Mouse (Mus musculus) heart, embryonic 11.5 days (tissue): ENCODE results near the gene Efna3. TPM values are rescaled to one million over a fixed set of nuclear protein-coding genes. Genes with fewer than 3 reads are reported as not detected.

Experiments
- ATAC-seq: fragments of 200-750 bp; cut with Nextera tagmentation; replicated peaks from 2 replicates; pipeline ENCODE4 v1.8.0; 2017; ENCODE audit warnings: moderate library complexity; ENCODE audit not compliant: insufficient number of reproducible peaks, low FRiP score, low TSS enrichment
- H3K27ac ChIP-seq: fragments of 300-500 bp; sonication (generic); 2 replicates; pipeline ENCODE4 v1.5.1; 2014; ENCODE audit warnings: mild to moderate bottlenecking, low read depth, low read length
- H3K27me3 ChIP-seq: fragments of 300-500 bp; sonication (generic); 2 replicates; pipeline ENCODE4 v1.6.1; 2014; ENCODE audit warnings: mild to moderate bottlenecking, low read length, mixed read lengths; ENCODE audit not compliant: control insufficient read depth, insufficient read depth
- H3K36me3 ChIP-seq: fragments of 300-500 bp; sonication (generic); 2 replicates; pipeline ENCODE4 v1.6.1; 2014; ENCODE audit warnings: mild to moderate bottlenecking, low read length, moderate library complexity, mixed read lengths; ENCODE audit not compliant: control insufficient read depth, insufficient read depth
- H3K4me1 ChIP-seq: fragments of 300-500 bp; sonication (generic); 2 replicates; pipeline ENCODE4 v1.6.1; 2014; ENCODE audit warnings: low read length; ENCODE audit not compliant: control insufficient read depth, insufficient read depth
- H3K4me2 ChIP-seq: fragments of 300-500 bp; sonication (generic); 2 replicates; pipeline ENCODE4 v1.6.1; 2014; ENCODE audit warnings: mild to moderate bottlenecking, moderate library complexity
- H3K4me3 ChIP-seq: fragments of 300-500 bp; sonication (generic); 2 replicates; pipeline ENCODE4 v1.5.1; 2014; ENCODE audit warnings: low read depth, low read length
- H3K9ac ChIP-seq: fragments of 300-500 bp; sonication (generic); 2 replicates; pipeline ENCODE4 v1.6.1; 2014; ENCODE audit warnings: mild to moderate bottlenecking, low read depth, low read length, moderate library complexity
- H3K9me3 ChIP-seq: fragments of 300-500 bp; sonication (generic); replicated peaks from 2 replicates; pipeline ENCODE4 v1.6.1; 2016; ENCODE audit warnings: low read length; ENCODE audit not compliant: control insufficient read depth
- WGBS: fragments of 180-500 bp; shearing (Covaris S2); extraction: QIAGEN DNeasy Blood & Tissue Kit; methylation state at CpG from one replicate; pipeline ENCODE4 v1.1.7; 2014; ENCODE audit not compliant: insufficient replicate concordance; 5-methylcytosine and 5-hydroxymethylcytosine counted together
- polyA plus RNA-seq: library from polyadenylated mRNA; unstranded; fragments of >200 nt; fragmentation: Nextera tagmentation; extraction: Ambion mirVana; gene quantifications from 2 replicates; pipeline ENCODE4 v1.2.1, GENCODE M21; 2014

The Efna3 gene
- polyA plus RNA-seq, 1 experiment from 2014 or later = 1.9 TPM

DNA sequence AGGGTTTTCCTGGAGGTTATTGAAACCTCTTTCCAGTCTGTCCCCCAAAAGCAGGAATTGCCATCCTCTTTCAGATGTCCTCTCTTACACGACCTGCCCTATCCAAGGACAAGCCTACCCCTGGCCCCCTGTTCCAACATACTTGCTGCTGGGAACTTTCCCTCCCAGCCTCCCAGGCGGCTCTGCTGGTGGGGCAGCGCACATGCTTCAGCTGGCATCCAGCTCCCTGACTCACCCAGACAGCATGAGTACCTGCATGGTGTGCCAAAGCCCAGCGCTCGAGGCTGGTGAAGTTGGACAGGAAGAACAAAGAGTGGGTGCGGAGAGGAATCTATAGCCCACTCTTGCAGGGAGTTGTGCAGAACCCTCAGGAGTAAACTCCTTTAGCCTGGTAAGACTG lies 51.9 kb downstream of the Efna3 start:
- no peak for ATAC-seq
- 66% methylated on average over 6 of the region's 6 CpGs for WGBS

GRCm38 (mm10) chr3:89270051-89270755 lies 52.6 kb downstream of the Efna3 start, which contains the start of gene Slc50a1:
TSS of gene Slc50a1 (minus strand) at chr3:89270570.
- H3K9me3 ChIP-seq = no peaks in the 10 kb centered on the region
- peak within 1 kb of the TSS; percentile 81 for H3K9ac ChIP-seq
- peak within 1 kb of the TSS; percentile 75 for H3K27ac ChIP-seq
- H3K4me2 ChIP-seq = peak within 1 kb of the TSS; percentile 89
- 3% methylated on average over 39 of the region's 39 CpGs for WGBS
- H3K4me3 ChIP-seq = peak within 1 kb of the TSS; percentile 67
- no peaks in the 10 kb centered on the region for H3K27me3 ChIP-seq
- H3K36me3 ChIP-seq = peaks cover 7% of the 10 kb centered on the region; the same call in 1 of the 2 replicates
- ATAC-seq = peak; percentile 61
- H3K4me1 ChIP-seq = peaks cover 34% of the 10 kb centered on the region

More for the DNA sequence above, 51.9 kb downstream of the Efna3 start:
- H3K9ac ChIP-seq = peak overlapping the region; percentile 81
- peak overlapping the region; percentile 67; the same call in 1 of the 2 replicates for H3K4me3 ChIP-seq
- peaks cover 9% of the 10 kb centered on the region for H3K36me3 ChIP-seq
- H3K4me1 ChIP-seq = peaks cover 34% of the 10 kb centered on the region
- peak overlapping the region; percentile 75 for H3K27ac ChIP-seq
- peak overlapping the region; percentile 89 for H3K4me2 ChIP-seq
- no peaks in the 10 kb centered on the region for H3K27me3 ChIP-seq
- H3K9me3 ChIP-seq = no peaks in the 10 kb centered on the region

GRCm38 (mm10) chr3:89268916-89269315 lies 53.8 kb downstream of the Efna3 start:
- Histone ChIP-seq H3K4me3 (no peak overlapping the region), H3K36me3 (peaks cover 4% of the 10 kb centered on the region; the same call in 1 of the 2 replicates), H3K27me3 (no peaks in the 10 kb centered on the region), H3K4me2 (peak overlapping the region; percentile 89), H3K27ac (no peak overlapping the region), H3K9ac (no peak overlapping the region; the same call in 1 of the 2 replicates), H3K4me1 (peaks cover 34% of the 10 kb centered on the region), H3K9me3 (no peaks in the 10 kb centered on the region)
- WGBS = 50% methylated on average over 8 of the region's 8 CpGs
- no peak for ATAC-seq

GRCm38 (mm10) chr3:89266439-89266893 lies 56.3 kb downstream of the Efna3 start:
- peak overlapping the region; percentile 73 for H3K27ac ChIP-seq
- peaks cover 34% of the 10 kb centered on the region for H3K4me1 ChIP-seq
- peak; percentile 72 for ATAC-seq
- no peaks in the 10 kb centered on the region for H3K9me3 ChIP-seq
- H3K4me3 ChIP-seq = peak overlapping the region; percentile 86
- under 1% methylated on average over 20 of the region's 20 CpGs for WGBS
- no peaks in the 10 kb centered on the region for H3K27me3 ChIP-seq
- H3K9ac ChIP-seq = peak overlapping the region; percentile 92
- H3K36me3 ChIP-seq = no peaks in the 10 kb centered on the region
- peak overlapping the region; percentile 96 for H3K4me2 ChIP-seq

Other genes starting within 250 kb of the Efna3 start
- 7.9 TPM in 2 replicates for gene Rusc1, start 229.7 kb downstream of the Efna3 start, polyA plus RNA-seq
- not detected in 2 replicates for gene Gm43738, start 221.9 kb downstream of the Efna3 start, polyA plus RNA-seq
- gene Fdps, start 221.0 kb downstream of the Efna3 start, polyA plus RNA-seq = 165 and 178 TPM in 2 replicates
- 5.9 and 8.7 TPM in 2 replicates for gene Pklr, start 186.8 kb downstream of the Efna3 start, polyA plus RNA-seq
- gene Hcn3, start 162.8 kb downstream of the Efna3 start, polyA plus RNA-seq = 0.13 and 0.58 TPM in 2 replicates
- gene Clk2, start 158.2 kb downstream of the Efna3 start, polyA plus RNA-seq = 18.7 and 20.1 TPM in 2 replicates
- gene Scamp3, start 145.5 kb downstream of the Efna3 start, polyA plus RNA-seq = 82.8 and 88.3 TPM in 2 replicates
- 11.9 and 13.7 TPM in 2 replicates for gene Fam189b, start 139.8 kb downstream of the Efna3 start, polyA plus RNA-seq
- gene Gba, start 120.0 kb downstream of the Efna3 start, polyA plus RNA-seq = 33.3 and 39.9 TPM in 2 replicates
- gene Thbs3, start 107.8 kb downstream of the Efna3 start, polyA plus RNA-seq = 6.9 and 12.4 TPM in 2 replicates
- gene Mtx1, start 95.9 kb downstream of the Efna3 start, polyA plus RNA-seq = 144 and 145 TPM in 2 replicates
- 0.21 and 0.53 TPM in 2 replicates for gene Muc1, start 93.9 kb downstream of the Efna3 start, polyA plus RNA-seq
- 248 and 274 TPM in 2 replicates for gene Krtcap2, start 77.0 kb downstream of the Efna3 start, polyA plus RNA-seq
- 0.56 and 1.1 TPM in 2 replicates for gene Trim46, start 76.7 kb downstream of the Efna3 start, polyA plus RNA-seq
- 83.1 and 94.1 TPM in 2 replicates for gene Dpm3, start 63.6 kb downstream of the Efna3 start, polyA plus RNA-seq
- 37.5 and 40.9 TPM in 2 replicates for gene Slc50a1, start 52.4 kb downstream of the Efna3 start, polyA plus RNA-seq
- gene Efna1, start 41.8 kb downstream of the Efna3 start, polyA plus RNA-seq = 29.9 and 33.0 TPM in 2 replicates
- 9.3 and 10.2 TPM in 2 replicates for gene Efna4, start 15.1 kb upstream of the Efna3 start, polyA plus RNA-seq
- 23.3 and 25.9 TPM in 2 replicates for gene Adam15, start 27.0 kb upstream of the Efna3 start, polyA plus RNA-seq
- gene Dcst2, start 39.0 kb upstream of the Efna3 start, polyA plus RNA-seq = 0.07 TPM in 1 of 2 replicates, not detected in the other
- 0.17 and 0.21 TPM in 2 replicates for gene Dcst1, start 42.3 kb upstream of the Efna3 start, polyA plus RNA-seq
- gene Zbtb7b, start 71.8 kb upstream of the Efna3 start, polyA plus RNA-seq = 1.2 and 2.2 TPM in 2 replicates
- gene Lenep, start 79.8 kb upstream of the Efna3 start, polyA plus RNA-seq = not detected in 2 replicates
- gene Flad1, start 88.9 kb upstream of the Efna3 start, polyA plus RNA-seq = 33.7 and 34.2 TPM in 2 replicates
- gene Cks1b, start 95.4 kb upstream of the Efna3 start, polyA plus RNA-seq = 399 and 411 TPM in 2 replicates
- 42.3 and 51.5 TPM in 2 replicates for gene Shc1, start 95.5 kb upstream of the Efna3 start, polyA plus RNA-seq
- 31.1 and 33.7 TPM in 2 replicates for gene Pygo2, start 107.2 kb upstream of the Efna3 start, polyA plus RNA-seq
- 28.6 and 35.9 TPM in 2 replicates for gene Pbxip1, start 113.7 kb upstream of the Efna3 start, polyA plus RNA-seq
- 50.4 and 57.2 TPM in 2 replicates for gene Pmvk, start 131.6 kb upstream of the Efna3 start, polyA plus RNA-seq
- gene Kcnn3, start 197.2 kb upstream of the Efna3 start, polyA plus RNA-seq = 0.73 and 0.99 TPM in 2 replicates